Mouse (Mus musculus) lung, postnatal 10 days (tissue): ENCODE results near the gene Vmn2r90.
"Not testable (repeated sequence)": the region's sequence is repeated elsewhere in the genome, so short reads cannot be mapped to it uniquely, and the experiment has no call there.

Experiments used
- DNase-seq: peaks from one replicate; pipeline ENCODE4 v3.0.0; 2021

The Vmn2r90 gene

GRCm38 (mm10) chr17:17703447-17703846 lies at the start of gene Vmn2r90:
Vmn2r90 (plus strand) TSS chr17:17703747.
- no peak for DNase-seq

DNA sequence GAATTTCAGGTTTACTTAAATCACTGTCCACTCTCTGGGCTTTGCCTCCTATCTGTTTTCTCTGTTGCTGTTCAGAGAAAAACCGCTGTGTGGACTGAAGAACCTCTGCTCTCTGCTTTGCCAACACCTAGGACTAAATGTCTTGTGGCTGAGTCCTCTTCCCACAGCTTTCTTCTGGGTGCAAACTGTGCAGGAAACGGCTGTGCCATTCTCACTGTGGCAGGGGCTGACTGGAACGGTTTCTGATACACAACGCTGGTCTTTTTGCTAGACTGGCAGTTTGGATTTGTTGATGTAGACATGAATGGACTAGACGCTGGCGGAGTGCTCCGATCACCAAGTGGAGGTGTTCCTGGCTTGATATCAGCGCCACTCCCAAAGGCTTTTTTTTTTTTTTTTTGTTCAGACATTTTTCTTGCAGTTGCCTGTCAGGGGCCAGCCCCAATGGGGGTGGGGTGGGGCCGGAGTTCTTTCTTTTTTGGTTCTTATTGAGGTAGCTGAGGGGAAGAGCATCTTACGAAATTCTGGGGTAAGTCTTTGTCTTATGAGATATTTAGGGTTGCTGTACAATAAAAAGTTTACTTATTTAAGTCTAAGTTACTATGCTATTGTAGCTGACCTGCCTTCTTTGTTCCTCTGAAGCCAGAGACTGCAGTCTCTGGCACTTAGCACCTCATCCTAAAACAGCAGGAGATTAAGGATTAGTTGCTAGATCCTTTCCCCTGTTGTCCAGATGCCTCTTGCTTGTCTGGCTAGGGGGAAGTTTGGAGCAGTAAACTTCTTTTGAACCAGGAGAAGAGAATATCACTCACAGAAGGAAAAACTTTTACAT lies 48.3 kb upstream of the Vmn2r90 start:
- DNase-seq, result no peak

- no peak for DNase-seq
Measured at GRCm38 (mm10) chr17:17655829-17656176, 47.7 kb upstream of the Vmn2r90 start.

DNA sequence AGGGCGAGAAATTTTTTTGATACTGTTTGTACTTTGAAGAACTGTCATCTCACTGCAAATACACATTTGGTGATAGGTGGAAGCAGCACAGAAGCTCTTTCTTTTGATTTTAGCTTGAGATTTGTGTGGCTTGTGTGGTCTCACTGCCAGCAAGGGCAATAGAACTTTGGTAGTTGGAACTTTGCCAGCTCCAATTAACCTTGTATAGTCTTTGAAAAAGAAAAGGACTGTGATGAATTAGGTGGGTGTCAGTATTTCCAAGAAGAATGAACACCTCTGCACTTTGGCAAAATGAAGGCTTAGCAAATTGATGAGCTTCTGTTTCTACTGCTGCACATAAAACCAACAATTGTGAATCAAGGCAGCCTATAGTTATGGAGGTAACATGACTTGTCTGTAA lies 24.8 kb upstream of the Vmn2r90 start:
- no peak for DNase-seq

GRCm38 (mm10) chr17:17690659-17691058 lies 12.9 kb upstream of the Vmn2r90 start:
- no peak for DNase-seq

DNA sequence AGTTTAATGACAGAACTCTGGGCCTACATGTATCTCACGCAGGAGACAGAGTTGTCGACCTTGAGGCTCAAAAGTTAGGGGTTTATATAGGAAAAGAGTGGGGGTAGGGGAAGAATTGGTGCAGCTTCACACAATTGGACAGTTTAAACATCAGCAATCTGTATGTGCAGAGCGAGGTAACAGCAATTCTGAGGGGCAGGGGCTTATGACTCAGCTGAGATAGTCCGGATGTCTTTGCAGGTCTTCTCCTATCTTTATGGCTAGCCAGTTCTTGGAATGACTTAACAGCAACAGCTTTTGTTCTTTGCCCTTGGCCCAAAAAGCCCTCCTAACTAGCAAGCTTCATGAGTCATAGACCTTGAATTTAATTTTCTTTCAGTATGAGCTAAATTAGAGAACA lies 28.8 kb downstream of the Vmn2r90 start:
- not testable (repeated sequence) for DNase-seq

- DNase-seq, result no peak
Measured at GRCm38 (mm10) chr17:17738635-17739034, 35.1 kb downstream of the Vmn2r90 start.

DNA sequence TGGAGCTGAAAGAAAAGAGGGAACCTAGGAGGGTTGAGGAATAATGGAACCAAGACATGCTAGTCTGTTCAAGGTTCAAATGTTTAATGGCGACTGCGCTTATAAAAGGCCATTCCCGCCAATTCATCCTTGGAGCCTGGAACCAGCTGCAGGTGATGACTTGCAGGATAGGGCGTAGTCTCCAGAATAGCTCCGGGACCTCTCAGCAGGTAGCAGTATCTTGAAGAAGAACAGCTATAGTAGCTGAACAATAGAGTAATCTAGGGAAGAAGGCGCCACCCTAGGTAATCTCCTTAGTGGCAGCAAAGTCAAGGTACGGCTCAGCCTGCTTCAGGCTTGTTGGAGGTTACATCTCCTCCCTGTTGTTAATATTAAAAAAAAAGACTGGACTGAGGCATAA lies 35.8 kb downstream of the Vmn2r90 start:
- not testable (repeated sequence) for DNase-seq

- not testable (repeated sequence) for DNase-seq
Measured at GRCm38 (mm10) chr17:17739936-17740335, 36.4 kb downstream of the Vmn2r90 start.

DNA sequence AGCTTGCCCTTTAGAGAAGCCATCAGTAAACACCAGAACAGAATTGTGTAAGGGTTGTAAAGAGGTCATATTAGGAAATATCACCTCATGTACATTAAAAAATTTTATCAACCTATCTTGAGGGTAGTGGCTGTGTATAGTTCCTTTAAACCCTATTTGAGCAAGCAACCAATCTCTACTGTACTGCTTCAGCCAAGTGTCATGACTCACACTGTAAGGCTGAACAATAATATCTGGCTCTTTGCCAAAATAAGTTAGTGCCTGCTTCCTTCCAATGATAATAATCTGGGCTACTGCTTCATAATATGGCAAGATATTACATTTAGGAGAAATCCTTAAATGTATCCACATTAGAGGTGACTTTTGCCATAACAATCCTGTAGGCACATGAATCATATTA lies 38.0 kb downstream of the Vmn2r90 start:
- DNase-seq, result not testable (repeated sequence)

DNA sequence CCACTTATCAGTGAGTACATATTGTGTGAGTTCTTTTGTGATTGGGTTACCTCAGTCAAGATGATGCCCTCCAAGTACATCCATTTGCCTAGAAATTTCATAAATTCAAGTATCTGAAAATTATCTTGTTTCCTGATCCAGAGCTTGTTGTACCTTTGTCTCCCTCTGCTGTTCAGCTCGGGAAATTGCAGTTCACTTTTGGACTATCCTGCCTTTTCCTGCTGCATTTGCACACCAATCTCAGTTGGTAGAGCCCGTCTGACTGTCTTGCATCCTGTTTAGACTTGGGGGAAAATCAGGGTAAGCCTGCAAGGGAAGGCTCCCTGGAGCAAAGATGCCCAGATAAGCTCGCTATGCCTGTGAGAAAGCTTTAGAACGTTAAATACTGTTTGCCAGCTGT lies 45.8 kb downstream of the Vmn2r90 start:
- peak; percentile 52 for DNase-seq

DNA sequence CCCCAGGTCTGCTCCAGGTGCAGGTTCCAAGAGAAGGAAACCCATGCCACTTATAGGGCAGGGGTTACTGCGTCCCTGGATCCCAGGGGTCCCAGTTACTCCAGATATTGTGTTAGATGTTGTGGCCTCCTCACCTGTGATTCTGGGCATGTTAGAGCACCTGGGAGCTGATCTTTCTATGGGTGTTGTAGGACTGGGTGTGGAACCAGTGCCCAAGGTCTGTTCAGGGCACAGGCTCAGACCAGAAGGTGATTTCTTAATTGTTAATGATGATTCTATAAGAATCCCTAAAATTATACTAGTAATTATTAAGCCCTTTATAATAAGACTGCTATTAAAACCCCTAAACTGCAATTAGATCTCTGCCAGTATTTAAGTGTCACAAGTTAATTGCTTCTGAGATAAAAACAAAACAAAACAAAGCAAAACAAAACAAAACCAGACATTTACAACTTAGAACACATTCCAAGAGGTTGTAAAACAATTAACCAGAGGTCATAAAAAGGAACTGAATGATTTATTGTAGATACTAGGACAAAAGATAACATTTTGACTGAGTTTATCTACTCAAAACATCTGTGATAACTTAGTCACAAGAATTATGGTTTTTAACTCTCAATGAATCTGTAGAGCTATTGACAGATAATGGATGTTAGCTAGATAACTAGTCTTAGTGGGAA lies 59.2 kb downstream of the Vmn2r90 start:
- DNase-seq, result no peak

GRCm38 (mm10) chr17:17764206-17764605 lies 60.7 kb downstream of the Vmn2r90 start:
- DNase-seq, result no peak

GRCm38 (mm10) chr17:17766481-17766880 lies 62.9 kb downstream of the Vmn2r90 start:
- peak; percentile 68 for DNase-seq
